Mouse (Mus musculus): ENCODE results near the gene Scd2.
"Not testable (repeated sequence)": the region's sequence is repeated elsewhere in the genome, so short reads cannot be mapped to it uniquely, and the experiment has no call there.

The Scd2 gene

DNA sequence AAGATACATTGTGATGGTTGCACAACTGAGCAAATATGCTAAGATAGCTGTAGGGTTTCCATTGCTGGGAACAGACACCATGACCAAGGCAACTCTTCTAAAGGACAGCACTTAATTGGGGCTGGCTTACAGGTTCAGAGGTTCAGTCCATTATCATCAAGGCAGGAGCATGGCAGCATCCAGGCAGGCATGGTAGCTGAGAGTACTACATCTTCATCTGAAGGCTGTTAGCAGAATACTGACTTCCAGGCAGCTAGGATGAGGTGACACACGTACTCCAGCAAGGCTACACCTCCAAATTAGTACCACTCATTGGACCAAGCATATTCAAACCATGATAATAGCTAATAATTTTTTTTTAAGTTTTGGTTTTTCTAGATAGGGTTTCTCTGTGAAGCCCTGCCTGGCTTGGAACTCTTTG, 16.7 kb downstream of the Scd2 start:
- peaks cover 13% of the 10 kb centered on the region; the same call in 1 of the 2 replicates for H3K36me3 ChIP-seq (ENCODE audit: control insufficient read depth, insufficient read depth, low read length, poor library complexity, severe bottlenecking)
- not testable (repeated sequence) for DNase-seq (ENCODE audit: low read depth, low spot score); H3K27me3 ChIP-seq (ENCODE audit: control insufficient read depth, insufficient read depth, low read length, poor library complexity, severe bottlenecking)

DNA sequence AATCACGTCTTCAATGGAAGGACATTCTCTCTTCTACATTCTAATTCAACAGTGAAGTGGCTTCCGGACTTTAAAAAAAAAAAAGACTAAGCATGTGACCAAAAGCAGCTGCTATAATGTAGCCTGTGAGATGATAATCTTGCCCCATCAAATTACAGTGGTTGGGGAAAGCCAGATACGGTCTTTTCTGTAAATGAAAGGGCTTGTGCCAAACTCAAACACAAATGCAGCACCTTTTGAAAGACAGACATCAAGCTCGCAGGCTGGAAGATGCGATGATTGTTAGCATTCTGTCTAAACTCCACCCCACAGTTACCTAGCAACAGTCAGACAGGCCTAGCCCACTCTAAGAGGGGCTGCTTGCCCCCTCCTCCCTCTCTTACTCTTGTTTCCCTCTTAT, 17.3 kb downstream of the Scd2 start:
- Histone ChIP-seq H3K36me3 (ENCODE audit: control insufficient read depth, insufficient read depth, low read length, poor library complexity, severe bottlenecking) (peaks cover 9% of the 10 kb centered on the region; the same call in 1 of the 2 replicates), H3K27me3 (ENCODE audit: control insufficient read depth, insufficient read depth, low read length, poor library complexity, severe bottlenecking) (no peaks in the 10 kb centered on the region)
- DNase-seq (ENCODE audit: low read depth, low spot score) = no peak

DNA sequence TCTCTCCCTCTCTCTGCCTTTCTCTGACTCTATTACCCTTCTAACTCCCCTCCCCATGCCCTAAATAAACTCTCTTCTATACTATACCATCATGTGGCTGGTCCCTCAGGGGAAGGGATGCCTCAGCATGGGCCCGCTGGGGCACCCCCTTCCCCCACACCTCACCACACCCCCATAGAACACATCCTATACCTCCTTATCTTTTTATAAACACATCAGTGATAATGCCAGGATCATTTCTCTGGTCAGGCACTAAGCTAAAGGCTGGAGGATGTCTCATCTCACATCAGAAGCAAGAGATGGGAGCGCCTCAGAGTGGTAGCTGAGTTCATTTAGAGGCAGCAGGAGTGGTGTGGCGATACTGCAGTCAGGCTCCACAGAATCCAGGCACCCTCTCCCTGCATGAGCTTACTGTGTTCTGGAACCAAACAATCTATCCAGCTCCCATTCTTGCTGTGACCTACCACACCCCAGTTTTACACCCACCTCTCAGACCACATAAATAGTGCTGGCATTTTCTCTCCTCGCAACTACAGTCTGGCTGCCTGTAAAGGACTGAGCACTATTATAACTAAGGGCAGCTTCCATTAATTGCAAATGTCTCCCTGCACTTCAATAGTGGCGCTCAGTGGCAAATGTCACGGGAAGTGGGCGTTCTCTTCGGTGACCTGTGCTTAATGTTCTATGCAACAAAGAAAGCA, 18.0 kb downstream of the Scd2 start:
- H3K36me3 ChIP-seq (ENCODE audit: control insufficient read depth, insufficient read depth, low read length, poor library complexity, severe bottlenecking) = peaks cover 8% of the 10 kb centered on the region; the same call in 1 of the 2 replicates
- no peak for DNase-seq (ENCODE audit: low read depth, low spot score)
- H3K27me3 ChIP-seq (ENCODE audit: control insufficient read depth, insufficient read depth, low read length, poor library complexity, severe bottlenecking) = no peaks in the 10 kb centered on the region

DNA sequence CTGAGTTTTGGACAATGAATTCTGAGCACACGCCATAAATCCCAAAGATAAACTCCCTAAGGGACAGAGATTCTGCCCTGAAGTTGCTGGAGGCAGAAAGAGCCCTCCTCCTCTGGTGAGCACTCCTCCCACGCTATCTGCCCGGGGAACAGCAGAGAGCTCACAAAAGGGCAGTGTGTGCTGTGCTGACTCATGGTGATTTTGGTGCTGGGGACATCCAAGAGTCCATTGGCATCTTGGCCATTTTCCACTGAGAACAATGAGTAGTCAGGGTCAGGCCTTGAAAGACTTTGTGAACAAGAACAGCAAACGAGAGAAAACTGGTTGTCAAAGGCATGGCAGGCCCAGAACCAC, 18.5 kb downstream of the Scd2 start:
- H3K36me3 ChIP-seq (ENCODE audit: control insufficient read depth, insufficient read depth, low read length, poor library complexity, severe bottlenecking) = peaks cover 7% of the 10 kb centered on the region; the same call in 1 of the 2 replicates
- no peaks in the 10 kb centered on the region for H3K27me3 ChIP-seq (ENCODE audit: control insufficient read depth, insufficient read depth, low read length, poor library complexity, severe bottlenecking)
- no peak for DNase-seq (ENCODE audit: low read depth, low spot score)

DNA sequence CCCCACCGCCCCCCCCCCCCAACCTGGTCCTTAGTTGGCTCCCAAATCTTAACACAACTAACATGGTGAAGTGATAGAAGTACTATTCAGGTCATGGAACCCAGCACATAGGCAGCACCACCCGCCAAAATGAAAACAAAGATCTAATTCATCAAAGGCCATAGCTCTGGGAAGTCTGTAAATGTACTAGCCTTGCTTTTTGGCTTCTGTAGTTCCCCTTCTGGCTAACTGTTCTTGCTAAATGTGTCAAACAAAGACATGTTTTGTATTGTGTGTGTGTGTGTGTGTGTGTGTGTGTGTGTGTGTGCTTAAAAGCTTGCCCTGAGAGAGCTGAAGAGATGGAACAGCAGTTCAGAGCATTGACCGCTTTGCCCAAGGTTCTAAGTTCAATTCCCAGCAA, 19.6 kb downstream of the Scd2 start:
- Histone ChIP-seq H3K36me3 (ENCODE audit: control insufficient read depth, insufficient read depth, low read length, poor library complexity, severe bottlenecking) (0 out of 2 replicates have a peak, but pooled peaks cover 1% of the 10 kb centered on the region), H3K27me3 (ENCODE audit: control insufficient read depth, insufficient read depth, low read length, poor library complexity, severe bottlenecking) (no peaks in the 10 kb centered on the region)
- DNase-seq (ENCODE audit: low read depth, low spot score) = no peak

DNA sequence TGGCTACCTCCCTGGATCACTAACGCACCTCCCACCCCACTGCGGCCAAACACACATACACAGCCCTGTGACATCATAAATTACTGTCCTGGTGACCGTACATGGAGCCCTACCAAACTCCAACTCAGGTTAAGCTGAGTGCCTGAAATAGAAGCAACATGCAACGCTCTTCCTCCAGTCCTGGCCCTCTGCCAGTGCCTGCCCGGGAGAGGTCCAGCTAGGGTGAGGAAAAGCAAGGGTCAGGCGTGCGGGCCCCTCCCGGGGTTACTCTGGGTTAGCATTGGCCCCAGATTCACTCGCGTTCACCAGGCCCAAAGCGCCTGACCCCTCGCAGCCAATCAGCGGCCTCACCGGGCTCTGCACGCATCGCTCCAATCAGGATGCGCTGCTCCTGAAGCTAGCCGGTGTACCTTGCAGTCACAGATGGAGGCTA, 20.9 kb downstream of the Scd2 start:
- DNase-seq (ENCODE audit: low read depth, low spot score) = peak; percentile 37
- Histone ChIP-seq H3K27me3 (ENCODE audit: control insufficient read depth, insufficient read depth, low read length, poor library complexity, severe bottlenecking) (no peaks in the 10 kb centered on the region), H3K36me3 (ENCODE audit: control insufficient read depth, insufficient read depth, low read length, poor library complexity, severe bottlenecking) (no peaks in the 10 kb centered on the region)

DNA sequence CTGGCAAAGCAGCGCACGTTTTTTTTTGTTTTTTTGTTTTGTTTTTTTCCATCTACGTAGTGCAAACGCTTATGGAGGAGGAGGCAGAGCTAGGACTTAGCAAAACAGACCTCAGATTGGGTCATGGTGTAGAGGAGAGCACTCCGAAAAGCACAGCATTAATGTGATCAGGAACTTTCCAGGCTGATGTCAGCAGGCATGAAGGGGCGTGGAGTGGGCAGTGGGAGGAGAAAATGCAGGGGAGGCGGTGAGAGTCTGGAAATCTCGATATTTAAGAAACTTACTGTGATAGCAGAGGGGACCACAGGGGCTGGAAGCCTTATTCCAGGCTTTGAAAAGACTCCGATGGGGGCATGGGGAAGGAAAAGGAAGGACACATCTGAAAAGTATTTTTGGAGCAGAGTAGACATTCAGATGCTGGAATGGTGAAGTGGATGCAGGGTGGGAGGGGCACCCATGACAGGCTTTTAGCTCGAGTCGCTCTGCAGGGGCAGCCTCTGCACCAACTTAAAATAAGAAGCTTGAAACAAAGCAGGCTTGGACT, 21.5 kb downstream of the Scd2 start:
- H3K36me3 ChIP-seq (ENCODE audit: control insufficient read depth, insufficient read depth, low read length, poor library complexity, severe bottlenecking) = no peaks in the 10 kb centered on the region
- peak; percentile 34 for DNase-seq (ENCODE audit: low read depth, low spot score)

DNA sequence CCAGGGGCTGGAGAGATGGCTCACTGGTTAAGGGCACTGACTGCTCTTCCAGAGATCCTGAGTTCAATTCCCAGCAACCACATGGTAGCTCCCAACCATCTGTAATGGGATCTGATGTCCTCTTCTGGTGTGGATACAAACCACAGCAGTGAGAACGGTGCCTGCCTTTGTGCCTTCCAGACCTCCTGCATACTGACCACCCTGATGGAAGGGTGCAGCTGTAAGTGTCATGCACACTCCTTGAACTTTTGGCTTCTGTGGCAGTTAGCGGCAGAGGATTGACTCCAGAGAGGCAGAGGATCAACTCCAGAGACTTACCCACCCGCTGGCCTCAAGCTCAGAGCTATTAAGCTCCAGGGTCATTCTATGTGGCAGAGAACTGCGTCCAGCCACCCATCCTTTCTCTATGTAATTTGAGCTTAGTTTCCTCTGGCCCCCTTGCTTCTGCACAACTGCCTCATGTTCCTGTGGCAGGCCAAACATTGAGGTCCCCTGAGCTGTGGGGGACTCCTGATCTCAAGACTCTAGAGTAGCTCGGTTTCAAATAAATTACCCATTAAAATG, 23.4 kb downstream of the Scd2 start:
- H3K27me3 ChIP-seq (ENCODE audit: control insufficient read depth, insufficient read depth, low read length, poor library complexity, severe bottlenecking) = no peaks in the 10 kb centered on the region
- no peaks in the 10 kb centered on the region for H3K36me3 ChIP-seq (ENCODE audit: control insufficient read depth, insufficient read depth, low read length, poor library complexity, severe bottlenecking)
- DNase-seq (ENCODE audit: low read depth, low spot score) = no peak

More for the DNA sequence above, 21.5 kb downstream of the Scd2 start:
- H3K27me3 ChIP-seq (ENCODE audit: control insufficient read depth, insufficient read depth, low read length, poor library complexity, severe bottlenecking) = no peaks in the 10 kb centered on the region

DNA sequence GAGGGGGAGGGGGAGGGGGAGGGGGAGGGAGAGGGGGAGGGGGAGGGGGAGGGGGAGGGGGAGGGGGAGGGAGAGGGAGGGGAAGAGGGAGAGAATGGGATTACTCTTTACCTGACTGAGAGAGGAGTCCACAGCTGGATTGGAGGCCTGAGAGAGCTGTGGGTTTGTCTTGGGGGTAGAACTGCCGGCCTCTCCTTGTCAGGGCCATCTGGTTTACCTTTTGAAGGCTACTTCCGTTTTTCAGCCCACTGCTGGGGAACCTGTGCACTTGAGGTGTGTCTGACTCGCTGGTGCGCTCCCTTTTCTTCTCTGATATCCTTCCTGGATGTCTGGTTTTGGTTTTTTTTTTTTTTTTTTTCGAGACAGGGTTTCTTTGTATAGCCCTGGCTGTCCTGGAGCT, 23.9 kb downstream of the Scd2 start:
- H3K27me3 ChIP-seq (ENCODE audit: control insufficient read depth, insufficient read depth, low read length, poor library complexity, severe bottlenecking) = no peaks in the 10 kb centered on the region
- no peaks in the 10 kb centered on the region for H3K36me3 ChIP-seq (ENCODE audit: control insufficient read depth, insufficient read depth, low read length, poor library complexity, severe bottlenecking)
- peak; percentile 44 for DNase-seq (ENCODE audit: low read depth, low spot score)

DNA sequence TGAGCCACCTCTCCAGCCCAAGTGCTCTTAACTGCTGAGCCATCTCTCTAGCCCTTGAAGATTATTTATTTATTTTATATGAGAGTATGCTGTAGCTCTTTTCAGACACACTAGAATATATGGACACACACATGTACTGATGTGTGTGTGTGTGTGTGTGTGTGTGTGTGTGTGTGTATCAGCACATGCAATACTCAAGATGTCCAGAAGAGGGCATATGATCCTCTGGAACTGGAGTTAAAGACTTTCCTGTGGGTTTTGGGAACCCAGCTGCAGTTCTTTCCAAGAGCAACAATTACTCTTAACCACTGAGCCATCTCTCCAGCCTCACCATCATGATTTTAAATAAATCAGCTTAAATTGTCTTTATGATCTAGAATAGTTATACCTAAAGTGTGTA, 25.1 kb downstream of the Scd2 start:
- DNase-seq (ENCODE audit: low read depth, low spot score) = no peak
- Histone ChIP-seq H3K27me3 (ENCODE audit: control insufficient read depth, insufficient read depth, low read length, poor library complexity, severe bottlenecking) (no peaks in the 10 kb centered on the region), H3K36me3 (ENCODE audit: control insufficient read depth, insufficient read depth, low read length, poor library complexity, severe bottlenecking) (no peaks in the 10 kb centered on the region)

DNA sequence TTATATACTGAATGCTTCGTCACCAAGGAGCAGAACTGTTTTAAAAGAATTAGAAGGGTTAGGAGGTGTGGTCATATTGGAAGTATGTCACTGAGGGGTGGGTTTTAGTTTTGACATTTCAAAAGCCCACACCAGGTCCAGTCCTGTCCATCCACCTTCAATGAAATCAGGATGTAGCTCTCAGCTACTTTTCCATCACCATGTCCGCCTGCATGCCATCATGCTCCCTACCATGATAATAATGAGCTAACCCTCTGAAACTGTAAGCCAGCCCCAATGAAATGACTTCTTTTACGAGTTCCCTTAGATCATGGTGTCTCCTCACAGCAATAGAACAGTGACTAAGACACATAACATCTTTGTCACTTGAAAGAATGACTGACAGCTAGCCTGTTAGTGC, 26.8 kb downstream of the Scd2 start:
- Histone ChIP-seq H3K36me3 (ENCODE audit: control insufficient read depth, insufficient read depth, low read length, poor library complexity, severe bottlenecking) (no peaks in the 10 kb centered on the region), H3K27me3 (ENCODE audit: control insufficient read depth, insufficient read depth, low read length, poor library complexity, severe bottlenecking) (no peaks in the 10 kb centered on the region)
- no peak for DNase-seq (ENCODE audit: low read depth, low spot score)

DNA sequence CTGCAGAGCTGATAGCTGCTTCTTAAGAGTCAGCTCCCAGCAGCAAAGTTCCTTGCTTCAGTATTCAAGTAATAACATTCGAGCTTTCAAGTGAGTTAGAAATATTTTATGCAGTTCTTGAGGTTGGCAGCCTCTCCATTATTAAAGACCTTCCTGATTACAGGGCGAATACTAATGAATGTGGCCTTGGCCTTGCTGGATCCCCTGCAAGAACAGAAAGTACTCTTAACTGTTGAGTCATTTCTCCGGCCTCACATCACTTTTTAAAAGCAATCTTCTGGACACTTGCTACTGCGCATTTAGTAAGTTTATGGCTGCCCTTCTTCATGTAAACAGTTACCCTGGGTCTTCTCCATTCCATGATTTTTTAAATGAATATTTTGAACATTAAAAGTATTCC, 27.7 kb downstream of the Scd2 start:
- Histone ChIP-seq H3K27me3 (ENCODE audit: control insufficient read depth, insufficient read depth, low read length, poor library complexity, severe bottlenecking) (no peaks in the 10 kb centered on the region), H3K36me3 (ENCODE audit: control insufficient read depth, insufficient read depth, low read length, poor library complexity, severe bottlenecking) (no peaks in the 10 kb centered on the region)
- DNase-seq (ENCODE audit: low read depth, low spot score) = no peak

DNA sequence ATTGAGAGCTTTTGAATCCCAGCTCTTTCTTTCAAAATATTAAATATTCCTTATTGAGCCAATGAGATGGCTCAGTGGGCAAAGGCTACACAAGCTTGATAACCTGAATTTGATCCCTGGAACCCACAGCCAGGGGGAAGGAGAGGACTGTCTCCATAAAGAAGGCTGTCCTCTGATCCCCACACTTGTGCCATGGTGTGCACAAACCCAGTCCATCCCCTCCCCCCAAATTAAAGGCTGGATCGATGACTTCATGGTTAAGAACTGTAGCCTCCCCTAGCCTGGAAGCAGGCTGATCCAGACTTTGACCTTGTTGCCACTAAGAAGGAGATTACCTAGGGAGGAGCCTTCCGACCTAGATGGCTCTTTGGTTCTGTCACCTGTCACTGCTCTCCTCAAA, 28.2 kb downstream of the Scd2 start:
- Histone ChIP-seq H3K36me3 (ENCODE audit: control insufficient read depth, insufficient read depth, low read length, poor library complexity, severe bottlenecking) (no peaks in the 10 kb centered on the region), H3K27me3 (ENCODE audit: control insufficient read depth, insufficient read depth, low read length, poor library complexity, severe bottlenecking) (no peaks in the 10 kb centered on the region)
- no peak for DNase-seq (ENCODE audit: low read depth, low spot score)

DNA sequence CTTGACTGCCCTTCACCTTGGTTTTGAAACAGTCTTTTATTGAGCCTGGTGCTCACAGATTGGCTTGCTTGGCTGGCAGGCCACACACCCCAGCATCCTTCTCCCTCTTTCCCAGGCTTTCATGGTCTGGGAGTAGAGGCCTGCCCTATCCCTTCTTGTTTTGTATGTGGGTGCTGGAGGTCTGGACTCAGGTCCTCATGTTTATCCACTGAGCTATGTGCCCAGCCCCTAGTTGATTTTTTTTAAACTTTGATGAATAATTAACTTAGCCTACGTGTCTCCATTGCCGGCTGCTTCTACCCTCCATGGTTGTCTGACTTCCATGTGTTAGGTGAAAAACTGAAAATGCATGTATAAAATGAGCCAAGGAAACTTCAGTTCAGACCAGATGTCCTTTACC, 36.1 kb downstream of the Scd2 start:
- no peaks in the 10 kb centered on the region for H3K27me3 ChIP-seq (ENCODE audit: control insufficient read depth, insufficient read depth, low read length, poor library complexity, severe bottlenecking)
- DNase-seq (ENCODE audit: low read depth, low spot score) = no peak
- H3K36me3 ChIP-seq (ENCODE audit: control insufficient read depth, insufficient read depth, low read length, poor library complexity, severe bottlenecking) = no peaks in the 10 kb centered on the region

DNA sequence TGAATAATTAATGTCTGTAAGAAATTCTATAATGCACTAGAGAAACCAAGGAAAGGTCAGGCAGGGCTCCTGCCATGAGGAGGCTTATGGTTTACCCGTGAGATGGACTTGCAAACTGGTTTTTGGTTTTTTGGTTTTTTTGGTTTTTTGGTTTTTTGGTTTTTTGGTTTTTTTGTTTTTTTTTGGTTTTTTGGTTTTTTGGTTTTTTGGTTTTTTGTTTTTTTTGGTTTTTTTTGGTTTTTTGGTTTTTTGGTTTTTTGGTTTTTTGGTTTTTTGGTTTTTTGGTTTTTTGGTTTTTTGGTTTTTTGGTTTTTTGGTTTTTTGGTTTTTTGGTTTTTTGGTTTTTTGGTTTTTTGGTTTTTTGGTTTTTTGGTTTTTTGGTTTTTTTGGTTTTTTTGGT, 37.7 kb downstream of the Scd2 start:
- not testable (repeated sequence) for DNase-seq (ENCODE audit: low read depth, low spot score); H3K36me3 ChIP-seq (ENCODE audit: control insufficient read depth, insufficient read depth, low read length, poor library complexity, severe bottlenecking); H3K27me3 ChIP-seq (ENCODE audit: control insufficient read depth, insufficient read depth, low read length, poor library complexity, severe bottlenecking)

Measured in splenic B cell, adult 2 months (primary cell).